Mouse (Mus musculus) liver, embryonic 12.5 days (tissue): ENCODE data around the gene Fam206a. TPM values are rescaled to one million over a fixed set of nuclear protein-coding genes. Genes with fewer than 3 reads are reported as not detected.
A peak's percentile ranks its signal among the peaks of the same experiment; 100 is the strongest.

Source experiments
- ATAC-seq: fragments of 200-750 bp; cut with Nextera tagmentation; 2 replicates; pipeline ENCODE4 v1.8.0; 2017; ENCODE audit warnings: moderate number of reproducible peaks, mild to moderate bottlenecking, moderate library complexity
- H3K27ac ChIP-seq: fragments of 300-500 bp; sonication (generic); 2 replicates; pipeline ENCODE4 v1.5.1; 2016; ENCODE audit warnings: mild to moderate bottlenecking
- H3K27me3 ChIP-seq: fragments of 300-500 bp; sonication (generic); replicated peaks from 2 replicates; pipeline ENCODE4 v1.6.1; 2016; ENCODE audit warnings: mild to moderate bottlenecking, moderate library complexity
- H3K36me3 ChIP-seq: fragments of 300-500 bp; sonication (generic); 2 replicates; pipeline ENCODE4 v1.6.1; 2016; ENCODE audit warnings: mild to moderate bottlenecking, moderate library complexity
- H3K4me1 ChIP-seq: fragments of 300-500 bp; sonication (generic); 2 replicates; pipeline ENCODE4 v1.6.1; 2016
- H3K4me2 ChIP-seq: fragments of 300-500 bp; sonication (generic); 2 replicates; pipeline ENCODE4 v1.6.1; 2016; ENCODE audit warnings: mild to moderate bottlenecking, moderate library complexity
- H3K4me3 ChIP-seq: fragments of 300-500 bp; sonication (generic); 2 replicates; pipeline ENCODE4 v1.5.1; 2016; ENCODE audit warnings: mild to moderate bottlenecking, moderate library complexity
- H3K9ac ChIP-seq: fragments of 300-500 bp; sonication (generic); 2 replicates; pipeline ENCODE4 v1.6.1; 2016; ENCODE audit warnings: mild to moderate bottlenecking, moderate library complexity
- H3K9me3 ChIP-seq: fragments of 300-500 bp; sonication (generic); replicated peaks from 2 replicates; pipeline ENCODE4 v1.6.1; 2016; ENCODE audit warnings: mild to moderate bottlenecking, moderate library complexity
- WGBS: fragments of 180-500 bp; shearing (Covaris S2); methylation state at CpG from one replicate; pipeline ENCODE4 v1.1.7; 2016; ENCODE audit not compliant: insufficient replicate concordance; 5-methylcytosine and 5-hydroxymethylcytosine counted together
- polyA plus RNA-seq: library from polyadenylated mRNA; unstranded; fragments of >200 nt; fragmentation: Nextera tagmentation; extraction: Ambion mirVana; gene quantifications from 2 replicates; pipeline ENCODE4 v1.2.1, GENCODE M21; 2016

Fam206a gene
- 9.4 and 11.4 TPM in 2 replicates for polyA plus RNA-seq

DNA sequence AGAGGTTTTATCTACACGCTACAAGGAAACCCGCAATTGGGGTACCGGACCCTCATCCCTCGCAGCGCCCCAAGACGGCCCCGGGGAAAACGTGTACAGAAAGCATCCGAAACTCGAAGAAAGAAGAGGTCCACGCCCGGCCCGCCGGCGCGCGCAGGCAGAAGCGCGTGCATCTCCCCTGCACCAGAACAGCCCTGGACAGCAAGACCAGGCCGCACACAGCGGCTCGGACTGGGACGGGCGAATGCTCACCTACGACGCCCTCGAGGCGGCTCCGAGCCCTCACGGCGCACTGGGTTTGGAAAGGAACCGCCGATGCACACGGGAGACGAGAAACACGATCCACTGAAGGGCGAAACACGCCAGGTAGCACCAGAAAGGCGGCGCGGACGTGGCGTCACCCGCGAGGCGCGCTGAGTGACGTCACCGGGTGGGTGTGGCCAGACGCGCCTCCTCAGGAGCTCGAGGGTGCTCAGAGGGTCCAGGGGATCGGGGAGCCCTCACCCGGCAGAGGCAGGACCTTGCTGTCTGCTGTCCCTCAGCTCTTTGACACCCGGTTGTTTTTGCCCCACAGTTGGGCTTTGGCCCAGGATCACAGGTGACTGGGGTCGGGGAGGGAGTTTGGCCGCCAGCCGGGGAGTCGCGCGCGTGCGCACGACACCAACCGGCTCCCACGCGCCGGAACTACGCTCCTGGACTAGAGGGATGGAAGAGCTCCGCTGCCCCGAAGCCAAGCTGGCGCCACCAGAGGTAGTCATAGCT lies at the start of gene Fam206a, which contains the start of gene Elp1:
Gene Fam206a (plus strand): TSS at position 439 of the 762 bp plus-strand sequence.
Gene Elp1 (minus strand): TSS at position 425 of the 762 bp plus-strand sequence.
- H3K9me3 ChIP-seq: no peaks in the 10 kb centered on the region
- peaks cover 62% of the 10 kb centered on the region for H3K36me3 ChIP-seq

DNA sequence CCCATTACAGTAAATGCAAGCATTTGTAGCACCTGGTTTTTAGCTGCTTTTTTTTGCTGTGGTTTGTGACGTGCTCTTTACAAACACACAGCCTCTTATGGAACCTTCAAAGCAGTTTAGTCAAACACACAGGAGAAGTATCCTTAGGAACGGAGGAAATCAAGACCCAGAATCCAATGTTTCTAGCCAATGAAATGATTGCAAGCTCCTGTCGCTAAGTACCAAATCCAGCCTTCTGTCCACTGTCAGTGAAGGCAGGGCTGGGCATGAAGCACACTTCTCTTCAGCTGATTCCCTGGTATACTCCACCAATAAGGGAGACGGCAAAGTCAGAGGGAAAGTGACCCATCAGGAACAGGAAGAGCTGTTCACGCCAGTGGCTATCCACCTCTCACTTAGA lies 46.1 kb upstream of the Fam206a start:
- Histone ChIP-seq H3K4me3 (no peak overlapping the region), H3K4me2 (no peak overlapping the region), H3K4me1 (no peaks in the 10 kb centered on the region), H3K36me3 (peaks cover 96% of the 10 kb centered on the region), H3K27me3 (no peaks in the 10 kb centered on the region), H3K9me3 (no peaks in the 10 kb centered on the region), H3K9ac (no peak overlapping the region), H3K27ac (no peak overlapping the region)
- no peak for ATAC-seq
- WGBS: 88% methylated on average over 5 of the region's 5 CpGs

More for the DNA sequence above, at the start of gene Fam206a, which contains the start of gene Elp1:
- peaks cover 28% of the 10 kb centered on the region for H3K4me1 ChIP-seq
- peak within 1 kb of the TSS; percentile 78 for H3K27ac ChIP-seq
- no peaks in the 10 kb centered on the region for H3K27me3 ChIP-seq
- WGBS: under 1% methylated on average over 72 of the region's 72 CpGs
- peak within 1 kb of the TSS; percentile 84 for H3K4me2 ChIP-seq
- peak within 1 kb of the TSS; percentile 80 for H3K9ac ChIP-seq
- ATAC-seq: peak; percentile 93
- peak within 1 kb of the TSS; percentile 85 for H3K4me3 ChIP-seq

DNA sequence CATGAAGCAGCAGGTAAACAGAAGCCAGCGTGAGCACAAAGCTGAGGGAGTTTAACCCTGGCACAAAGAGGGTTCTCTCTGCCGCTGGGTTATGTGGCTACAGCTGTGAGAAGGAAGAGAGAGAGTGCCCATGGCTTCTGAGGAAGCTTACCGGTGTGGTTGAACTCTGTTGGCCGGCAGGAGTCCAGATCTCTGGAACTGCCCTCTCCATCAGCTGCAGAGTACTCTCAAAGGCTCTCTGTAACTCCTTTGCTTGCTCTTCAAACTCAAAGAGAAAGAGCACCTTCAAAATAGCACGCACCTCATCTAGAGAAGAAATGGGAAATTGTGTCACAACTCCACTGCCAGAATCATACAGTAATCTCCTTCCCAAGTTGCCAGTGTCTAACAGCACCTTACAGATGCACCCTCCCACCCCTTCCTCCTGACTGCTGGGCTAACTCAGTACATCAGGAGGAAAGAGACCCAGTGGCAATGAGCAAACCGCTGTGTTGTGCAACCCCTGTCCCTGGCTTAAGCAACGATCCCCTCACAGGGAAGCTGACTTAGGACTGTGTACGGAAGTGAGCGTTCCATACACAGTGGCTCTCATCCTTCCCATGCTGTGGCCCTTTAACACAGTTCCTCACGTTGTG lies 45.1 kb upstream of the Fam206a start:
- H3K36me3 ChIP-seq: peaks cover 96% of the 10 kb centered on the region
- WGBS: 85% methylated on average over 10 of the region's 10 CpGs

DNA sequence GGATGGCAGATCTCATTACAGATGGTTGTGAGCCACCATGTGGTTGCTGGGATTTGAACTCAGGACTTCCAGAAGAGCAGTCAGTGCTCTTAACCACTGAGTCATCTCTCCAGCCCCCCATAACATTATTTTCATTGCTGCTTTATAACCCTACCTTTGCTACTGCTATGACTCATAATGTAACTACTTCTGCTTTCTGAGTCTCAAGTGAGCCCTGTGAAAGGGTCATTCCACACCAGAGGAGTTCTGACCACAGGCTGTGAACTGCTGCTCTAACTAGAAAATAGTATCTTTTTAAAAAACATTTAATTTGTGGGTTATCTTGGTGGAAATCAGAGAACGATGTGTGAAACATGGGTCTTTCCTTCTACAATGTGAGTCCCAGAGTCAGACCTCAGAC lies 44.5 kb upstream of the Fam206a start:
- Histone ChIP-seq H3K9ac (no peak overlapping the region), H3K9me3 (no peaks in the 10 kb centered on the region), H3K36me3 (peaks cover 100% of the 10 kb centered on the region), H3K27me3 (no peaks in the 10 kb centered on the region), H3K4me2 (no peak overlapping the region), H3K4me1 (no peaks in the 10 kb centered on the region), H3K4me3 (no peak overlapping the region), H3K27ac (no peak overlapping the region)
- no peak for ATAC-seq
- 88% methylated on average over 1 of the region's 1 CpGs for WGBS

More for the DNA sequence above, 45.1 kb upstream of the Fam206a start:
- H3K9me3 ChIP-seq: no peaks in the 10 kb centered on the region
- H3K4me1 ChIP-seq: no peaks in the 10 kb centered on the region
- ATAC-seq: peak; percentile 51; the same call in 1 of the 2 replicates
- H3K9ac ChIP-seq: no peak overlapping the region
- H3K4me2 ChIP-seq: no peak overlapping the region
- no peak overlapping the region for H3K4me3 ChIP-seq
- no peaks in the 10 kb centered on the region for H3K27me3 ChIP-seq
- H3K27ac ChIP-seq: no peak overlapping the region

DNA sequence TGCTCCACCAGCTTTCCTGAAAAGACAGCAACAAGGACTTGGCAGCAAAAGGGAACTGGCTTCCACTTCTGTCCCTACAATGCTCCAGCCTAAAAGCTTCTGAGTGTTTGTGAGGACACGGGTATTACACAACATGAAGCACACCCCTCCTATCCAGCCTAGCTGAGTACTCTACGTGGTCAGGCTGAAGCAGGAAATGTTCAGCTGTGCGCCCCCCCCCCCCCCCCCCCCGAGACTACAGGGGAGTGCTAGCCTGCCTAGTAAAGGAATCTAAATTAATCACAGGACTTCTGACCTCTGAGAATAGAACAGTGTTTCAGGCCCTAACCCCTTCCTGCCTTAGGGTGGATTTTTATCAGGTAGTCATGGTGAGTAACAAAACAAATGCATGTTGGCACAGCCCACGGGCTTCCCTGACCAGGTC lies 34.3 kb upstream of the Fam206a start:
- no peaks in the 10 kb centered on the region for H3K4me1 ChIP-seq
- no peak overlapping the region for H3K9ac ChIP-seq
- peaks cover 90% of the 10 kb centered on the region for H3K36me3 ChIP-seq
- 55% methylated on average over 5 of the region's 5 CpGs for WGBS
- no peak overlapping the region for H3K4me2 ChIP-seq
- H3K9me3 ChIP-seq: no peaks in the 10 kb centered on the region
- H3K27me3 ChIP-seq: no peaks in the 10 kb centered on the region
- H3K27ac ChIP-seq: no peak overlapping the region
- no peak overlapping the region for H3K4me3 ChIP-seq
- ATAC-seq: no peak

- Histone ChIP-seq H3K4me1 (no peaks in the 10 kb centered on the region), H3K9ac (no peak overlapping the region), H3K4me3 (no peak overlapping the region), H3K36me3 (peaks cover 95% of the 10 kb centered on the region), H3K4me2 (no peak overlapping the region), H3K9me3 (no peaks in the 10 kb centered on the region), H3K27me3 (no peaks in the 10 kb centered on the region), H3K27ac (no peak overlapping the region)
- 77% methylated on average over 7 of the region's 7 CpGs for WGBS
- no peak for ATAC-seq
Observed at GRCm38 (mm10) chr4:56768913-56769312, 33.2 kb upstream of the Fam206a start.

DNA sequence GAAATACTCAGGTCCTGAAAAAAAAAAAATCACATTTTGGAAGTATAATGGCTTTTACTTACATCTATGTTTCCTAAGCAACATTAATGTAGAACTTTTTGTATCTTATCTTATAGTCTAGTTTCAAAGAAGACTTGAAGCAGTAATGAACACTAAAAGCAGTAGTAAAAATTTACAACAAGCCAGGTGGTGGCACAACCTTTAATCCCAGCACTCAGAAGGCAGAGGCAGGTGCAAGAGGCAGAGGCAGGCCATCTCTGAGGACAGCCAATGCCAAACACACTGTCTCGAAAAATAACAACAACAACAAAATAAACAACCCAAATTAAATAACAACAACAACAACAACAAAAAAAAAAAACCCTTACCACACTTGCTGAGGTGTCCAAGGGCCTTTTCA lies 31.1 kb upstream of the Fam206a start:
- Histone ChIP-seq H3K27me3 (no peaks in the 10 kb centered on the region), H3K4me3 (no peak overlapping the region), H3K27ac (no peak overlapping the region), H3K4me2 (no peak overlapping the region), H3K9me3 (no peaks in the 10 kb centered on the region), H3K9ac (no peak overlapping the region), H3K36me3 (peaks cover 91% of the 10 kb centered on the region), H3K4me1 (no peaks in the 10 kb centered on the region)
- WGBS: 59% methylated on average over 1 of the region's 1 CpGs
- ATAC-seq: no peak

GRCm38 (mm10) chr4:56791373-56791772 lies 10.8 kb upstream of the Fam206a start:
- no peaks in the 10 kb centered on the region for H3K4me1 ChIP-seq
- peaks cover 93% of the 10 kb centered on the region for H3K36me3 ChIP-seq
- no peak overlapping the region for H3K27ac ChIP-seq
- 38% methylated on average over 1 of the region's 1 CpGs for WGBS
- no peaks in the 10 kb centered on the region for H3K27me3 ChIP-seq
- no peaks in the 10 kb centered on the region for H3K9me3 ChIP-seq
- H3K4me2 ChIP-seq: no peak overlapping the region
- ATAC-seq: 0 out of 2 replicates have a peak, but pooled peaks have one; percentile 32
- H3K9ac ChIP-seq: no peak overlapping the region
- H3K4me3 ChIP-seq: no peak overlapping the region

GRCm38 (mm10) chr4:56802669-56803150 lies 565 bp downstream of the Fam206a start:
- Histone ChIP-seq H3K36me3 (peaks cover 62% of the 10 kb centered on the region), H3K27me3 (no peaks in the 10 kb centered on the region), H3K4me1 (peaks cover 28% of the 10 kb centered on the region), H3K9me3 (no peaks in the 10 kb centered on the region), H3K4me2 (peak overlapping the region; percentile 84), H3K4me3 (peak overlapping the region; percentile 85), H3K9ac (peak overlapping the region; percentile 80), H3K27ac (peak overlapping the region; percentile 78)
- ATAC-seq: peak; percentile 24; the same call in 1 of the 2 replicates
- 2% methylated on average over 25 of the region's 25 CpGs for WGBS

DNA sequence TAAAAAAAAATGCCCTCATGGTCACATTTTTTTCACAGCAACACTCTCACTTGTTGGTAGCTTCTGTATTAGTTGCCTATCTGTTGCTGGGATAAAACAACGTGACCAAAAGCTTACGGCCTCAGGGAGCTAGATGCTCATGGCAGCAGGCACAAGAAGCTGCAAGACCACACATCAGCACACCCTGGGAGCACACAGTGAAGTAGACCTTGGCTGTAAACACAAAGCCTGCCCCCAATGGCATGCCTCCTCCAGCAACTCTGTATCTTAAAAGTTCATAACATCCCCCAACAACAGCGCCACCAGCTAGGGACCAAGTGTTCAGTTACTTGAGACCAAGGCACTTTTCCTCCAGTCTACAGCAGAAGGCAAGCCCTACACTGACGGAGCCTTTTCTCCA lies 6.9 kb downstream of the Fam206a start:
- Histone ChIP-seq H3K4me2 (no peak overlapping the region), H3K9me3 (no peaks in the 10 kb centered on the region), H3K9ac (no peak overlapping the region), H3K36me3 (peaks cover 57% of the 10 kb centered on the region), H3K4me1 (peaks cover under 1% of the 10 kb centered on the region; the same call in 1 of the 2 replicates), H3K4me3 (no peak overlapping the region), H3K27ac (no peak overlapping the region), H3K27me3 (no peaks in the 10 kb centered on the region)
- WGBS: 70% methylated on average over 4 of the region's 4 CpGs
- ATAC-seq: no peak

DNA sequence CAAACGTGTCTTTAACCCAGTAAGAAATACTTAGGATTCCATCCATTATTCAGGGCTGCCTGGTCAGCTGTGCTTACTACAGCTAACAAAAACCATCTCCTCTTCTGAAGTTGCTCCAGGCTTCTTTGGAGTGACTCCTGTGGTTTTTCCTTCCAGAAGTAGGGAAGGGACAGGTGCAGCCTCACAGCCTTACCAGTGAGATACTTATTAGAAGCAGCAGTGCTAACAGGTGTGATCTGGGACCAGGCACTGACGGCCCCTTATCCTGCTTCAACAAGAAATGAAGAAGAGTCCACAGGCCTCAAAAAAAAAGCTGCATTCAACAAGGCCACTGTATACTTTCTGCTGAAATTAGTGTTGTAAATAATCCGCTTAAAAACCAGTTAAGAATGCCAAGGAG lies 9.5 kb downstream of the Fam206a start:
- 60% methylated on average over 3 of the region's 3 CpGs for WGBS
- H3K4me2 ChIP-seq: no peak overlapping the region
- H3K4me1 ChIP-seq: no peaks in the 10 kb centered on the region
- no peak overlapping the region for H3K27ac ChIP-seq
- peaks cover 36% of the 10 kb centered on the region for H3K36me3 ChIP-seq
- no peak for ATAC-seq
- no peaks in the 10 kb centered on the region for H3K9me3 ChIP-seq
- H3K27me3 ChIP-seq: no peaks in the 10 kb centered on the region
- no peak overlapping the region for H3K9ac ChIP-seq
- H3K4me3 ChIP-seq: no peak overlapping the region

GRCm38 (mm10) chr4:56812096-56812495 lies 10.0 kb downstream of the Fam206a start:
- H3K4me1 ChIP-seq: no peaks in the 10 kb centered on the region

More at GRCm38 (mm10) chr4:56812096-56812495, 10.0 kb downstream of the Fam206a start:
- peaks cover 32% of the 10 kb centered on the region for H3K36me3 ChIP-seq
- no peak overlapping the region for H3K4me2 ChIP-seq
- H3K9ac ChIP-seq: no peak overlapping the region
- H3K9me3 ChIP-seq: no peaks in the 10 kb centered on the region
- no peak overlapping the region for H3K4me3 ChIP-seq
- 69% methylated on average over 4 of the region's 4 CpGs for WGBS
- H3K27ac ChIP-seq: no peak overlapping the region
- H3K27me3 ChIP-seq: no peaks in the 10 kb centered on the region
- ATAC-seq: no peak
